Mouse (Mus musculus): ENCODE measurements around the gene Igsf8. TPM values are rescaled to one million over a fixed set of nuclear protein-coding genes. Genes with fewer than 3 reads are reported as not detected.

The Igsf8 gene
- polyA plus RNA-seq, 2 experiments from 2014 or later: 3.8 to 5.5 TPM

DNA sequence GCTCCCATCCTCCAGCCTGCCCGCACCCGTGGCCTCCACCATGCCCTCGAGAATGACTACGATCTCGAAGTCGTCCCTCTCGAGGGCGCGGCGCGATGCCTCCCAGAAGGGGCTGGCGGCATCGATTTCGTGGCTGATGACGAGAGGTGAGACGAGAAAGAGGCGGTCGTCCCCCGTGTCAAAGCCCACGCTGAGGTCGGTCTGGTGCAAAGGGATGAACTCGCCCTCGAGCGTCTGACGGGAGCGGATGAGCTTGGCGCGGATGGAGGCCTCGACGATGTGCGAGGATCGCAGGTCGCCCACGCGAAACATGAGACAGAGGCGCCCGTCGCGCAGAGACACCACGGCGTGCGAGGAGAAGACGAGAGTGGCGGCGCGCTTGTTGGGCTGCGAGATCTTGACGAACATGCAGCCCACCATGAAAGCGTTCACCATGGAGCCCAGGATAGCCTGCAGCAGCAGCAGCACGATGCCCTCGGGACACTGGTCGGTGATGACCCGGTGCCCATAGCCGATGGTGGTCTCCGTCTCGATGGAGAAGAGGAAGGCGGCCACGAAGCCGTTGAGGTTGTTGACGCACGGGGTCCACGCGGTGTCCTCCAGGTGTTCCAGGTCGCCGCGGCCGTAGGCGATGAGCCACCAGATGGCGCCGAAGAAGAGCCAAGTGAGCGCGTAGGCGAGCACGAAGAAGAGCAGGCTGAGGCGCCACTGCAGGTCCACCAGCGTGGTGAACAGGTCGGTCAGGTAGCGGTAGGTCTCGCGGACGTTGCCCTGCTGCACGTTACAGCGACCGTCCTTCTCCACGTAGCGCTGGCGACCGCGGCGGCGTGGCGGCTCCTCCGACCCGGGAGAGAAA is 64.5 kb downstream of the Igsf8 start:
- peak; percentile 83 for ATAC-seq

DNA sequence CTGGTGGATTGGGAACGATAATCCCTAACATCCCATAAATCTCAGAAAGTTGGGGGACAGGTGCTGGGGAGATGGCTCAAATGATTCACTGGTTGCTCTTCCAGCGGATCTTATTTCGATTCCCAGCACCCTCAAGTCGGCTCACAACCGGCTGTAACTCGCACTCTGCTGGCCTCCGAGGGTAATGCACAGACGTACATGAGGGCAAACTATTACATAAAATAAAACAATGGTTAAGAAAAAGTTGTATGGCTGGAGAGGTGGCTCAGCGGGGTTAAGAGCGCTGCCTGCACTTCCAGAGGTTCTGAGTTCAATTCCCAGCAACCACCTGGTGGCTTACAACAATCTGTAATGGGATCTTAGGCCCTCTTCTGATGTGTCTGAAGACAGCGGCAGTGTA is 65.2 kb downstream of the Igsf8 start:
- ATAC-seq: no peak

DNA sequence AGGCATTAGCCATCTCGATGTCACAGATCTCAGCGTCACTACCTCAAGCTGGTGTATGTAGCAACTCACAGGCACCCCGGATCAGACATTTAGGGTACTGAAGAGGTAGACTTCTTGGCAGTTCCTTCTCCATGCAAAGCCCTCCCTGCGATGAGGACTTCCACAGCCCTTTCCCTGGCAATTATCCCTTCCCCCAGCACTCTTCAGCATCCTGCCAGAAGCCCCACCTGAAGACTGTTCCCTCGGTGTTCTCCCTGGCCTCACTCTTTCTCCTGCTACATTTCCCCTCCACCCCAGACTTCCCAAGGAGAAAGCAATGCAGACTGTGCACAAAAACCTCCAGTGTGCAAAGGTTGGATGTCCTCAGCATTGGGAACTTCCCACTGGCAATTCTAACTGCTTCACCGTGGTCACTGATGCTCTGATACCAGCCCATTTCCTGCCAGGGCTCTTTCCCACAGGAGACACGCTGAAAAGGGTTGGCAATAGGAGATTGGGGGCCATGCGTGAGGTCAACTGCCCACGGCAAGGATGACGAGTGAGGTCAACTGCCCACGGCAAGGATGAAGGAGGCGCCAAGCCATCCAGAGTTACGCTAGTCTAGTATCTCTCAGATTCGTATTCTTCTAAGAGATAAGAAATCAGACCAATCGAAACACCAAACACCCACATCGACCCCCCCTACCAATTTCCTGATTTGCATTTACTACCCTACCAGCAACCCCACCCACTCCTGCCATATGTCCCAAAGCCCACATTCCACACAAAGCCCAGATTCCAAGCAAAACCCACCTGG is 66.0 kb downstream of the Igsf8 start:
- no peak for ATAC-seq

GRCm38 (mm10) chr1:172328041-172328440 is 66.6 kb downstream of the Igsf8 start:
- ATAC-seq: no peak

DNA sequence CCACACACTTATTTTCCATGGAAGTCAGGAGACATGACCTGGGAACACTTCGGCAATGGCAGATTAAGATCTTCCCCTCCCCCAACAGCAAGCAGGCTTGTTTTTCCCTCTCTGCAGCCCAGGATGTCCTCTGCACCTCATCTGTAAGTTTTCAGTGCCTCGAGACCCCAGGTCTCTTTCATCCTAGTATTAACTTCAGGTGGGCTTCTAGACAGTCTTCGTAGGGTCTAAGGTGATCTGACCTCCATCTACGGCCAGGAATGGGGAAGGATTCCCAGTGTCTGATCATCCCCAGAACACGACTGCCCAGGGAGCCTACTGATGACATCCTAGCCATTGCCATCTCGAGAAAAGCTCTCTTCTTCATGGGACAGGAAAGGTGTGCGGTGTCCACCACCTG is 67.0 kb downstream of the Igsf8 start:
- ATAC-seq: no peak

DNA sequence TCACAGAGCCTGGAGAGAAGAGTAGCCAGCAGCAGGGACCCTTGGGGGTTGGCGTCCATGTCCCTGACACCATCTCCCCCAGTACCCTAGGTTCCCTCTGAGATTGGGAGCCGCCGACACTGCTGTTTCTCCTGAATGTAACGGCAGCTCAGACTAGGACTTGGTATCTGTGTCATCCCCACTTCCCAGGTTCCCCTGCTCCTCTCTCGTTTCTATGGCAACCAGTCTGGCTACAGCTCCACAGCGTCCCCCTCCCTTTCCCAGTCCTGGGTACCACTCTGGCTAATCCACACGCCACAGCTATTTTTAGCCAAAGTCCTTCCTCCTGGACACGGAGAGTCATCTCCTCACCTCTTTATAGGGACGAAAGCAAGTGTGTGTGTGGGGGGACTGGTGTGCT is 67.7 kb downstream of the Igsf8 start, which contains the start of gene Kcnj9:
Gene Kcnj9, minus strand, starts transcription at position 188 of the 400 bp plus-strand sequence.
- no peak for ATAC-seq

- ATAC-seq: no peak
Observed at GRCm38 (mm10) chr1:172329616-172330015, 68.2 kb downstream of the Igsf8 start.

DNA sequence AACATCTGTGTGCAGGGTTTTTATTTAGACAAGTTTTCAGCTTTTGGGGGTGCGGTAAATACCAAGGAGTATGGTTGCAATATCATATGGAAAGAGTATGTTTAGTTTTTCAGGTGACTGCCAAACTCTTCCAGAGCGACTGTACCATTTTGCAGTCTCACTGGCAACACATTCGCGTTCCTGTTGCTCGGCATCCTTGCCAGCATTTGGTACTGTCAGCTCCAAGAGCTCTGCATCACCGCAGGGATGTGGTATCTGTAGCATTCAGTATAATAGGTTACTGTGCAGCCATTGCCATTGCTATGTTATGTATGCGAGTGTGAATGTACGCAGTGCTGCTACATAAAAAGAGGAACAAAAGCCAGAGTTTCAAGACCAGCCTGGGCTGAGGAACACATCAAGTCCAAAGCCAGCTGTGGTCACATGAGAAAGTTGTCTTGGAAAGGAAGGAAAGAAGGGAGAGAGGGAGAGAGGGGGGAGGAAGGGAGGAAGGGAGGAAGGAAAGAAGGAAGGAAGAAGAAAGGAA is 70.0 kb downstream of the Igsf8 start:
- no peak for ATAC-seq

- no peak for ATAC-seq
Observed at GRCm38 (mm10) chr1:172332925-172333324, 71.5 kb downstream of the Igsf8 start.

GRCm38 (mm10) chr1:172333512-172333911 is 72.1 kb downstream of the Igsf8 start:
- ATAC-seq: no peak

DNA sequence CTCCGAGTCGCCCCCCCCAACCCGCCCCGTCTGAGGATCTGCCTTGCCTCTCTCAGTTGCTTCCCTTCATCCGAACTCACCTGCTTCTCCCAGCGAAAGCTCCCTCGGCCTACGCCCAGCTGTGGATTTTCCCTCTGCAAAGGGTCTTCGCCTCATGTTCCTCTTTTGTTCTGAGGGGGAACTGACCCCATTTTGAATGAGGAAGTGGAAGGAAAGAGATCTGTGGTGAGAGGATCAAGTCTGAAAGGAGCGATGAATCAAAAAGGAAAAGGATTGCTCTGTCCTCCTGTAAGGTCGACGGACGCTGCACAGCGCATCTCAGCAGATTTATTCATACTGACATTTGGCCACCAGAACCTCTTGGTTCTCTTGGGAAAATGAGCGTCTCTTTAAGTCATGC is 74.4 kb downstream of the Igsf8 start:
- no peak for ATAC-seq

DNA sequence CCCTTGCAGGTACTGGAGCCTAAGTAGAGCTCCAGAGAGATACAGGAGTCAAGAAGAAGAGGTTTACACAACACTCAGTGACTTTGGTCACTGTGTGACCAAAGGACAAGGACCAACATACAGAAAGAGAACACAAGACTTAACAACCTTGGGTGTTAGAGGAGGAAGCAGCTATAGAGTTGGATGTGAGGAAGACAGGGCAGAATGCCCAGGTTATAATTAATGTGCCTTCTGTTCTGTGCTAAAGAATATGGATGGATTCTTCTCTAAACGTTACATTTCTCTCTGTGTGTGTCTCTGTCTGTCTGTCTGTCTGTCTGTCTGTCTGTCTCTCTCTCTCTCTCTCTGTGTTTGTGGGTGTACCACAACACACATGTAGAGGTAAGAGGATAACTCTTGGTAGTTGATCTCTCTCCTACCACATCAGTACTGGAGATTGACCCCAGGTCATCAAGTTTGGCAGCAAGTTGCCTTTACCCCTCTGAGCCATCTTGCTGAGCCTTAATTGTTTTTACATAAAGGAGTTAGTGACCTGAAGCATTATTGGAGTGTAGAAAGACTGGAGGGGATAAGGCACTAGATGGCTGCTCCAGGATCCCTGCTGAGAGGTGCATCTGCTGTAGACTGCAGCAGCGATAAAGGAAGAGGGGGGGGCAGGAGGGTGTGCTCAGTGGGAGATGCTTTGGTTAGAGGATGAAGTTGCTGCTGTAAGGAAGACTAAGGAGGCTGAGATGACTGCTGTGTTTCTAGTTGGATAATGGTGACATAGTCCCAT is 76.2 kb downstream of the Igsf8 start:
- ATAC-seq: no peak

GRCm38 (mm10) chr1:172340729-172341321 is 79.4 kb downstream of the Igsf8 start, which contains the start of gene Kcnj10:
Kcnj10 (plus strand) TSS chr1:172341210.
- peak; percentile 90 for ATAC-seq

GRCm38 (mm10) chr1:172341386-172341785 is 79.9 kb downstream of the Igsf8 start:
- ATAC-seq: no peak

- ATAC-seq: no peak
Observed at GRCm38 (mm10) chr1:172342729-172343128, 81.3 kb downstream of the Igsf8 start.

GRCm38 (mm10) chr1:172343914-172344313 is 82.5 kb downstream of the Igsf8 start:
- ATAC-seq: no peak

DNA sequence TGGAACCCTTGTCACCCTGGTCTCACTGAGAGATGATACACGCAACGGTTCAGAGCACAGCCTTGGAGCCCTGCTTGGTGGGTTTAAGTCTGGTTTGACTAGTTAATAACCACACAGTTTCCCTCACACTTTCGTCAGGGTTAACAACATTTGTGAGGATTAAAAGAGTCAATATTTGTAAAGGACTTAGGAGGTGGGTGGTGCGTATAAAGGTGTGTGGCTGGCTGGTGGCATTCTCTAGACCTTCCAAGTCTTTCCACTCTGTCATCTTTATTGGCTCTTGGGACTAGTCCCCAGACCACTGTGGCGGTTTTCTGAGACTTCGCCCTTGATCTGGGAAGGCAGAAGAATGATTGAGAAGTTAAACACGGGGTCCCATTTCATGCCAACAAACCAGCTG is 83.4 kb downstream of the Igsf8 start:
- no peak for ATAC-seq

GRCm38 (mm10) chr1:172346707-172347106 is 85.3 kb downstream of the Igsf8 start:
- ATAC-seq: no peak

GRCm38 (mm10) chr1:172347382-172347781 is 85.9 kb downstream of the Igsf8 start:
- no peak for ATAC-seq

GRCm38 (mm10) chr1:172349504-172349903 is 88.1 kb downstream of the Igsf8 start:
- ATAC-seq: no peak

DNA sequence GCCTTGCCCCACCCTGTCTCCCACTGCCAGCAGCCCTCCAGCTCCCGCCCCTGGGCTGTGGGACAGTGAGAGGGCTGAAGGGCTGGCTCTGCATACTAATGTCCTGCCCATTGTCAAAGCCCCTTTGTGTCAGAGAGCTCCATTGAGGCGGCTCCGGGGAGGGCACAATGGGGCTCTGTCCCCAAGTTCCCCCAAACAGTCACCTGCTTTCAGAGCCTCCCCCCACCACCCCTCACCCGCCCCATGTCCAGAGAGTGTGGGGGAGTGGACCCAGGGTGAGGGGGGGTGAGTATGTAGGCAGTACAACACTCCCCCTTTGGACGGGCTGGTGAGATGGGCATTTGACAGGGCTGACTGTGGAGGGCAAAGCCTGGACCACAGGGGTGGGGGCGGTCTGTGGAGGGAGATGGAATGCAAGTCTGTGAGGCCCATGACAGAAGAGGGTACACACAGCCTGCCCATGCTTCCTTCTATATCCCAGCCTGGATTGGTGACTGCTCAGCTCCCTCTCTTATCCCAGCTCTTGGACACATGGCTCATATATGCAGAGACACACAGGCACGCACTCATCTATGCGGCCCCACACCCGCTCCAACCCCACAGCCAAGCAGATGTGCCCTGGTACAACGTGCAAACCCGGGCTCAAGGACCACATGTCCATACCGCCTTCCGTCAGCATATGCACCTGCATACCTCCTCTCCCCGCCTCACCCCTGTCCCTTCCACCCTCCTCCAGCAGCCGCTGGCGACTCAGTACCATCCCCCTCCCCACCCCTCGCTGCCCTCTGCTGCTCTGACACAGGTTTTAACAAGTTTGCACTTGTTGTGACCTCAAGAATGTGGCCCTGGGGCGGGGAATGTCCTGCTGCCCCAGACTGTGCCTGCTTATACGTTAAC is 88.7 kb downstream of the Igsf8 start:
- ATAC-seq: no peak

Measured in CD4-positive, CD25-positive, alpha-beta regulatory T cell, adult 4 months (primary cell).